Mouse (Mus musculus): ENCODE measurements around the gene Emb. TPM values are rescaled to one million over a fixed set of nuclear protein-coding genes. Genes with fewer than 3 reads are reported as not detected.
A peak's percentile ranks its signal among the peaks of the same experiment; 100 is the strongest.
"Not testable (repeated sequence)": the region's sequence is repeated elsewhere in the genome, so short reads cannot be mapped to it uniquely, and the experiment has no call there.

Emb gene
- total RNA-seq (2015; ENCODE audit: low replicate concordance) (58.3 and 62.8 TPM in 2 replicates), total RNA-seq (2017; ENCODE audit: low replicate concordance) (42.1 and 61.7 TPM in 2 replicates)

- no peak for ATAC-seq (replicated peaks; ENCODE audit: low FRiP score, poor library complexity, severe bottlenecking)
Observed at GRCm38 (mm10) chr13:117208236-117208635, at the start of gene Emb. Gene Emb, plus strand, starts transcription at chr13:117208536.

GRCm38 (mm10) chr13:117163906-117164305, 44.4 kb upstream of the Emb start:
- no peak for ATAC-seq (replicated peaks; ENCODE audit: low FRiP score, poor library complexity, severe bottlenecking)

- ATAC-seq (replicated peaks; ENCODE audit: low FRiP score, poor library complexity, severe bottlenecking), result no peak
Observed at GRCm38 (mm10) chr13:117165071-117165470, 43.3 kb upstream of the Emb start.

- not testable (repeated sequence) for ATAC-seq (replicated peaks; ENCODE audit: low FRiP score, poor library complexity, severe bottlenecking)
Observed at GRCm38 (mm10) chr13:117180912-117181311, 27.4 kb upstream of the Emb start.

- ATAC-seq (replicated peaks; ENCODE audit: low FRiP score, poor library complexity, severe bottlenecking), result no peak
Observed at GRCm38 (mm10) chr13:117183288-117183687, 25.0 kb upstream of the Emb start.

- no peak for ATAC-seq (replicated peaks; ENCODE audit: low FRiP score, poor library complexity, severe bottlenecking)
Observed at GRCm38 (mm10) chr13:117185329-117185728, 23.0 kb upstream of the Emb start.

- no peak for ATAC-seq (replicated peaks; ENCODE audit: low FRiP score, poor library complexity, severe bottlenecking)
Observed at GRCm38 (mm10) chr13:117192161-117192560, 16.2 kb upstream of the Emb start.

GRCm38 (mm10) chr13:117193422-117193983, 14.8 kb upstream of the Emb start:
- ATAC-seq (replicated peaks; ENCODE audit: low FRiP score, poor library complexity, severe bottlenecking), result no peak

GRCm38 (mm10) chr13:117195569-117196495, 12.5 kb upstream of the Emb start:
- no peak for ATAC-seq (replicated peaks; ENCODE audit: low FRiP score, poor library complexity, severe bottlenecking)

- ATAC-seq (replicated peaks; ENCODE audit: low FRiP score, poor library complexity, severe bottlenecking), result no peak
Observed at GRCm38 (mm10) chr13:117197666-117198065, 10.7 kb upstream of the Emb start.

GRCm38 (mm10) chr13:117198402-117199083, 9.8 kb upstream of the Emb start:
- ATAC-seq (replicated peaks; ENCODE audit: low FRiP score, poor library complexity, severe bottlenecking), result peak; percentile 75; the same call in 1 of the 2 replicates

- no peak for ATAC-seq (replicated peaks; ENCODE audit: low FRiP score, poor library complexity, severe bottlenecking)
Observed at GRCm38 (mm10) chr13:117202755-117203471, 5.4 kb upstream of the Emb start.

- ATAC-seq (replicated peaks; ENCODE audit: low FRiP score, poor library complexity, severe bottlenecking), result no peak
Observed at GRCm38 (mm10) chr13:117204685-117205084, 3.7 kb upstream of the Emb start.

- ATAC-seq (replicated peaks; ENCODE audit: low FRiP score, poor library complexity, severe bottlenecking), result no peak
Observed at GRCm38 (mm10) chr13:117206066-117206465, 2.3 kb upstream of the Emb start.

- peak; percentile 52; the same call in 1 of the 2 replicates for ATAC-seq (replicated peaks; ENCODE audit: low FRiP score, poor library complexity, severe bottlenecking)
Observed at GRCm38 (mm10) chr13:117211386-117211875, 3.1 kb downstream of the Emb start.

GRCm38 (mm10) chr13:117215481-117215880, 7.1 kb downstream of the Emb start:
- ATAC-seq (replicated peaks; ENCODE audit: low FRiP score, poor library complexity, severe bottlenecking), result no peak

GRCm38 (mm10) chr13:117216126-117216525, 7.8 kb downstream of the Emb start:
- no peak for ATAC-seq (replicated peaks; ENCODE audit: low FRiP score, poor library complexity, severe bottlenecking)

GRCm38 (mm10) chr13:117216752-117217363, 8.5 kb downstream of the Emb start:
- no peak for ATAC-seq (replicated peaks; ENCODE audit: low FRiP score, poor library complexity, severe bottlenecking)

- ATAC-seq (replicated peaks; ENCODE audit: low FRiP score, poor library complexity, severe bottlenecking), result no peak
Observed at GRCm38 (mm10) chr13:117217621-117218020, 9.3 kb downstream of the Emb start.

Measured in erythroblast, adult 5-6 weeks (primary cell).